Mouse (Mus musculus): Measurements from ENCODE around the gene Pamr1. TPM values are rescaled to one million over a fixed set of nuclear protein-coding genes. Genes with fewer than 3 reads are reported as not detected.

Gene Pamr1
- total and polyA plus RNA-seq, 3 experiments, result not detected

- TF ChIP-seq GATA1 (IDR thresholded peaks at IDR 0.05; ENCODE audit: low read depth, low read length), result no peak
- no peak for TF ChIP-seq ZC3H11A (IDR thresholded peaks at IDR 0.05; ENCODE audit: low read depth, low read length)
- TF ChIP-seq TBP (IDR thresholded peaks at IDR 0.05; ENCODE audit: low read depth, low read length), result no peak
- no peak for TF ChIP-seq HCFC1 (IDR thresholded peaks at IDR 0.05; ENCODE audit: low read depth, low read length)
- TF ChIP-seq EP300 (IDR thresholded peaks at IDR 0.05; ENCODE audit: low read depth in 1 of 2, low read length in 2 of 2), result peak in 1 of 2 experiments; percentile 29; a peak in 1 of 4 replicates
- no peak for TF ChIP-seq BHLHE40 (IDR thresholded peaks at IDR 0.05; ENCODE audit: borderline replicate concordance, low read depth, low read length)
- peak; percentile 81 for TF ChIP-seq ZNF384 (IDR thresholded peaks at IDR 0.05; ENCODE audit: low read depth, low read length)
- TF ChIP-seq POLR2AphosphoS2 (IDR thresholded peaks at IDR 0.05; ENCODE audit: low read length), result no peak
- no peak for TF ChIP-seq E2F4 (IDR thresholded peaks at IDR 0.05; ENCODE audit: borderline replicate concordance, low read depth, low read length)
- no peak for TF ChIP-seq UBTF (IDR thresholded peaks at IDR 0.05; ENCODE audit: borderline replicate concordance, insufficient read depth, low read depth, low read length)
- no peak for TF ChIP-seq CHD1 (IDR thresholded peaks at IDR 0.05; ENCODE audit: low read depth, low read length)
- no peak for TF ChIP-seq USF2 (IDR thresholded peaks at IDR 0.05; ENCODE audit: borderline replicate concordance in 1 of 2, insufficient read depth in 1 of 2, low read depth in 1 of 2, low read length in 2 of 2)
- no peak for TF ChIP-seq MAFK (IDR thresholded peaks at IDR 0.05; ENCODE audit: borderline replicate concordance, low read depth, low read length)
- no peak for TF ChIP-seq SMC3 (IDR thresholded peaks at IDR 0.05; ENCODE audit: low read depth, low read length)
- no peak for TF ChIP-seq TAL1 (IDR thresholded peaks at IDR 0.05; ENCODE audit: low read length)
- Histone ChIP-seq H3K4me1 (ENCODE audit: control insufficient read depth in 1 of 2, insufficient read depth in 2 of 2, low read length in 2 of 2) (peaks cover 0 to 3% of the 10 kb centered on the region in 2 experiments; a peak in 1 of 4 replicates), H3K4me3 (ENCODE audit: control insufficient read depth in 1 of 2, insufficient read depth in 1 of 2, low read depth in 2 of 2, low read length in 2 of 2) (no peak overlapping the region), H3K27me3 (ENCODE audit: control insufficient read depth in 1 of 2, insufficient read depth in 2 of 2, low read length in 2 of 2) (no peaks in the 10 kb centered on the region; a peak in 1 of 4 replicates), H3K27ac (ENCODE audit: control insufficient read depth, low read depth, low read length) (no peak overlapping the region), H3K9ac (ENCODE audit: control insufficient read depth, low read depth, low read length, poor library complexity, severe bottlenecking) (no peak overlapping the region), H3K9me3 (replicated peaks; ENCODE audit: insufficient read depth, low read length) (no peaks in the 10 kb centered on the region), H3K36me3 (ENCODE audit: control insufficient read depth in 1 of 2, insufficient read depth in 2 of 2, low read length in 2 of 2) (no peaks in the 10 kb centered on the region), H3K79me2 (ENCODE audit: control insufficient read depth, insufficient read depth, low read length, poor library complexity) (no peaks in the 10 kb centered on the region)
- DNase-seq (ENCODE audit: low read depth, low spot score), result peak; percentile 49
Observed at GRCm38 (mm10) chr2:102595395-102596130, 45.8 kb downstream of the Pamr1 start.

GRCm38 (mm10) chr2:102598911-102599721 lies 49.3 kb downstream of the Pamr1 start:
- Histone ChIP-seq H3K27ac (ENCODE audit: control insufficient read depth, low read depth, low read length) (no peak overlapping the region), H3K4me1 (ENCODE audit: control insufficient read depth in 1 of 2, insufficient read depth in 2 of 2, low read length in 2 of 2) (peaks cover 0 to 3% of the 10 kb centered on the region in 2 experiments; a peak in 1 of 4 replicates), H3K9me3 (replicated peaks; ENCODE audit: insufficient read depth, low read length) (no peaks in the 10 kb centered on the region), H3K79me2 (ENCODE audit: control insufficient read depth, insufficient read depth, low read length, poor library complexity) (no peaks in the 10 kb centered on the region), H3K9ac (ENCODE audit: control insufficient read depth, low read depth, low read length, poor library complexity, severe bottlenecking) (no peak overlapping the region), H3K4me3 (ENCODE audit: control insufficient read depth in 1 of 2, insufficient read depth in 1 of 2, low read depth in 2 of 2, low read length in 2 of 2) (no peak overlapping the region), H3K27me3 (ENCODE audit: control insufficient read depth in 1 of 2, insufficient read depth in 2 of 2, low read length in 2 of 2) (no peaks in the 10 kb centered on the region; a peak in 1 of 4 replicates), H3K36me3 (ENCODE audit: control insufficient read depth in 1 of 2, insufficient read depth in 2 of 2, low read length in 2 of 2) (no peaks in the 10 kb centered on the region)
- TF ChIP-seq TBP (IDR thresholded peaks at IDR 0.05; ENCODE audit: low read depth, low read length) (no peak), EP300 (IDR thresholded peaks at IDR 0.05; ENCODE audit: low read depth in 1 of 2, low read length in 2 of 2) (no peak), MYC (IDR thresholded peaks at IDR 0.05; ENCODE audit: low read depth, low read length) (no peak), MYB (IDR thresholded peaks at IDR 0.05; ENCODE audit: low read depth, low read length) (no peak), CHD2 (IDR thresholded peaks at IDR 0.05; ENCODE audit: low read length) (no peak), ZNF384 (IDR thresholded peaks at IDR 0.05; ENCODE audit: low read depth, low read length) (no peak), MAFK (IDR thresholded peaks at IDR 0.05; ENCODE audit: borderline replicate concordance, low read depth, low read length) (no peak), GATA1 (IDR thresholded peaks at IDR 0.05; ENCODE audit: low read depth, low read length) (no peak), MAX (IDR thresholded peaks at IDR 0.05; ENCODE audit: low read length) (no peak), UBTF (IDR thresholded peaks at IDR 0.05; ENCODE audit: borderline replicate concordance, insufficient read depth, low read depth, low read length) (no peak), ZMIZ1 (IDR thresholded peaks at IDR 0.05; ENCODE audit: low read depth, low read length) (no peak), JUND (IDR thresholded peaks at IDR 0.05; ENCODE audit: low read depth, low read length) (no peak), POLR2A (IDR thresholded peaks at IDR 0.05; ENCODE audit: control insufficient read depth in 1 of 2, insufficient read depth in 1 of 2, low read depth in 1 of 2, low read length in 2 of 2, poor library complexity in 1 of 2) (no peak), SMC3 (IDR thresholded peaks at IDR 0.05; ENCODE audit: low read depth, low read length) (no peak), ETS1 (IDR thresholded peaks at IDR 0.05; ENCODE audit: low read depth, low read length) (no peak), HCFC1 (IDR thresholded peaks at IDR 0.05; ENCODE audit: low read depth, low read length) (no peak), ELF1 (IDR thresholded peaks at IDR 0.05; ENCODE audit: low read depth, low read length) (no peak), CTCF (IDR thresholded peaks at IDR 0.05 in 2 of 3, conservative IDR thresholded peaks at IDR 0.05 in 1 of 3; ENCODE audit: control insufficient read depth in 1 of 3, insufficient read depth in 1 of 3, low read depth in 2 of 3, low read length in 3 of 3, poor library complexity in 1 of 3, severe bottlenecking in 1 of 3) (no peak)
- DNase-seq (ENCODE audit: low read depth, low spot score), result no peak

Data from MEL (cell line).